Mouse (Mus musculus): ENCODE measurements around the gene Hps4.

DNA sequence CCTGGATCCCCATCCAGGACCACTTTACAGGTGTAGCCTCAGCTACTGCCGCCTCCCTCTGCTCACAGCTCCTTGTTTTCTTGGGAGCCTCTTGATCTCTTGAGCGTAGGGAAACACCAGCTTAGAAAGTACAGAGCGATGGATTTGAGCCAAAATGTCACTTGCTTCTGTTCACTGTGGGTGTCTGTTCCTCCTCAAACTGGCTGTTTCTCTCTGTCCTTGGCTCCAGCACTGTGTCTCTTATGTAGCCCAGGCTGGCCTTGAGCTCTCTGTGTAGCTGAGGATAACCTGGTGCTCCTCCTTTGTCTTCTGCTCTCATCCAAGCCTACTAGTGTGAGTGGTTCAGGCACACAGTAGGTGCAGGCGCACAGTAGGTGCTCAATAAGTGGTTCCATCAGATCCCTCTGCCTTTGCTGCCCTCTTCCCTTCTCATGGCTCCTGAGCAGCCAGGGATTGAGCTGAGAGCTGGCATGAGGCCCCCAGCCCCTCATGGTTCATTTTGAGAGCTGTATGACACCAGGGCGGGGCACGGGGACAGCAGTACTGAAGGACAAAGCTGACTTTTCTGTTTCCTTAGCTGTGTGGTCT is 42.1 kb upstream of the Hps4 start:
- TF ChIP-seq POLR2A (IDR thresholded peaks at IDR 0.05; ENCODE audit: insufficient read depth, low read depth, low read length) (no peak), CTCF (IDR thresholded peaks at IDR 0.05; ENCODE audit: insufficient read depth, low read depth, low read length) (no peak)

Measured in olfactory bulb, adult 2 months (tissue).